Mouse (Mus musculus) liver, adult 2 months (tissue): ENCODE data around the gene Dnaaf3. TPM values are rescaled to one million over a fixed set of nuclear protein-coding genes. Genes with fewer than 3 reads are reported as not detected.

Experiments
- DNase-seq: peaks from one replicate; pipeline ENCODE4 v3.0.0-alpha.2; 2011; ENCODE audit warnings: low read depth, low spot score; ENCODE audit errors: extremely low read depth
- H3K27ac ChIP-seq: fragments of 200-500 bp; replicated peaks from 2 replicates; pipeline ENCODE4 v1.5.1; 2012; ENCODE audit warnings: low read depth, mild to moderate bottlenecking, control low read depth, inconsistent platforms, low read length; ENCODE audit not compliant: insufficient read depth
- H3K27me3 ChIP-seq: fragments of 200-500 bp; 2 replicates; pipeline ENCODE4 v1.6.1; 2012; ENCODE audit warnings: mild to moderate bottlenecking, moderate library complexity, low read length, inconsistent platforms; ENCODE audit not compliant: control insufficient read depth, insufficient read depth
- H3K36me3 ChIP-seq: fragments of 200-500 bp; 2 replicates; pipeline ENCODE4 v1.6.1; 2012; ENCODE audit warnings: low read length, inconsistent platforms; ENCODE audit not compliant: control insufficient read depth, insufficient read depth
- H3K4me1 ChIP-seq: fragments of 200-500 bp; 2 replicates; pipeline ENCODE4 v1.6.1; 2011; ENCODE audit warnings: low read length; ENCODE audit not compliant: control insufficient read depth, insufficient read depth
- H3K4me3 ChIP-seq: fragments of 200-500 bp; 2 replicates; pipeline ENCODE4 v1.5.1; 2011; ENCODE audit warnings: low read depth, mild to moderate bottlenecking, control low read depth, low read length, moderate library complexity; ENCODE audit not compliant: insufficient read depth
- H3K79me2 ChIP-seq: fragments of 200-500 bp; 2 replicates; pipeline ENCODE4 v1.6.1; 2012; ENCODE audit warnings: inconsistent platforms, mild to moderate bottlenecking, low read length, moderate library complexity; ENCODE audit not compliant: control insufficient read depth, insufficient read depth
- H3K9ac ChIP-seq: fragments of 200-500 bp; 2 replicates; pipeline ENCODE4 v1.6.1; 2012; ENCODE audit warnings: low read depth, mild to moderate bottlenecking, control low read depth, inconsistent platforms, low read length
- POLR2A ChIP-seq: fragments of 200-500 bp; IDR thresholded peaks from 2 replicates; pipeline ENCODE4 v1.6.1; 2011; ENCODE audit warnings: low read length, control low read depth; ENCODE audit not compliant: insufficient read depth; ENCODE audit errors: extremely low read depth
- WGBS: fragments of 180-500 bp; shearing (Covaris S2); methylation state at CpG from one replicate; pipeline ENCODE4 v1.1.7; 2018; 5-methylcytosine and 5-hydroxymethylcytosine counted together
- polyA plus RNA-seq: library from polyadenylated mRNA; depleted of rRNA; stranded (reverse); fragments of >200 nt; gene quantifications from 2 replicates; pipeline ENCODE4 v1.2.3, GENCODE M21; 2012; rRNA removed
- total RNA-seq: library from RNA; depleted of rRNA; stranded (reverse); fragments of >200 nt; gene quantifications from 2 replicates; pipeline ENCODE4 v1.2.3, GENCODE M21; 2014; rRNA removed

The Dnaaf3 gene
- total and polyA plus RNA-seq, 2 experiments, result 0.09 to 0.44 TPM

DNA sequence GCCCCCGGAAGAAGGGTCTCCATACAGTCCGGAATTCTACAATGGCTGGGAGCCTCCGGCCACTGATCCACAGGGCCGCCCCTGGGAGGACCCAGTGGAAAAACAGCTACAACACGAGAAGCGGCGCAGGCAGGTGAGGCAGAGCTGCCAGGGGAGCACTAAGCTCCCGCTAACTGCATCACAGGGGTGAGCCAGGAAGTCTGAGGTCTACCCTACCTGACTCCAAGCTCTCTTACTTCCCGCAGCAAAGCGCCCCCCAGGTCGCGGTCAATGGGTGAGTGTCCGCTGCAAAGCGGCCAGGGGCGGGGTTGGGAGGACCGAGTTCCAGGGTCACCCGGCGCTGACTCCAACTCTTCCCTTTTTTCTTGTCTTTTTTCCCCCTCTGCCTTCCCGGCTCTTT lies 58.3 kb downstream of the Dnaaf3 start:
- no peak overlapping the region for H3K9ac ChIP-seq
- no peaks in the 10 kb centered on the region for H3K79me2 ChIP-seq
- 40% methylated on average over 19 of the region's 19 CpGs for WGBS
- DNase-seq, result no peak
- no peak overlapping the region for H3K27ac ChIP-seq
- H3K36me3 ChIP-seq, result no peaks in the 10 kb centered on the region
- no peaks in the 10 kb centered on the region; the same call in 1 of the 2 replicates for H3K27me3 ChIP-seq
- TF ChIP-seq POLR2A, result no peak
- H3K4me3 ChIP-seq, result no peak overlapping the region
- no peaks in the 10 kb centered on the region for H3K4me1 ChIP-seq

Other genes with a start within 250 kb of the Dnaaf3 start
- gene Ncr1, start 194.7 kb downstream of the Dnaaf3 start, total RNA-seq, result 0.27 and 0.46 TPM in 2 replicates
- 0.06 and 0.10 TPM in 2 replicates for gene Ncr1, start 194.7 kb downstream of the Dnaaf3 start, polyA plus RNA-seq
- gene Gp6, start 134.7 kb downstream of the Dnaaf3 start, total RNA-seq, result 0.07 TPM in 1 of 2 replicates, not detected in the other
- gene Gp6, start 134.7 kb downstream of the Dnaaf3 start, polyA plus RNA-seq, result not detected in 2 replicates
- gene Rdh13, start 86.8 kb downstream of the Dnaaf3 start, total RNA-seq, result 5.5 and 6.5 TPM in 2 replicates
- 6.5 and 6.8 TPM in 2 replicates for gene Rdh13, start 86.8 kb downstream of the Dnaaf3 start, polyA plus RNA-seq
- gene Eps8l1, start 71.8 kb downstream of the Dnaaf3 start, total RNA-seq, result 2.9 and 6.5 TPM in 2 replicates
- 0.05 and 1.4 TPM in 2 replicates for gene Eps8l1, start 71.8 kb downstream of the Dnaaf3 start, polyA plus RNA-seq
- 21.2 and 21.8 TPM in 2 replicates for gene Ppp1r12c, start 30.8 kb downstream of the Dnaaf3 start, total RNA-seq
- gene Ppp1r12c, start 30.8 kb downstream of the Dnaaf3 start, polyA plus RNA-seq, result 13.4 and 22.2 TPM in 2 replicates
- gene Tnnt1, start 16.1 kb downstream of the Dnaaf3 start, total RNA-seq, result 1.2 and 2.9 TPM in 2 replicates
- gene Tnnt1, start 16.1 kb downstream of the Dnaaf3 start, polyA plus RNA-seq, result 0.20 and 0.61 TPM in 2 replicates
- 0.54 TPM in 1 of 2 replicates, not detected in the other for gene Tnni3, start 8.2 kb downstream of the Dnaaf3 start, total RNA-seq
- gene Tnni3, start 8.2 kb downstream of the Dnaaf3 start, polyA plus RNA-seq, result 0.76 and 0.82 TPM in 2 replicates
- gene Syt5, start 15.1 kb upstream of the Dnaaf3 start, total RNA-seq, result not detected in 2 replicates
- not detected in 2 replicates for gene Syt5, start 15.1 kb upstream of the Dnaaf3 start, polyA plus RNA-seq
- gene Ptprh, start 71.6 kb upstream of the Dnaaf3 start, total RNA-seq, result 0.18 TPM in 1 of 2 replicates, not detected in the other
- not detected in 2 replicates for gene Ptprh, start 71.6 kb upstream of the Dnaaf3 start, polyA plus RNA-seq
- 39.5 and 55.7 TPM in 2 replicates for gene Tmem86b, start 99.0 kb upstream of the Dnaaf3 start, total RNA-seq
- gene Tmem86b, start 99.0 kb upstream of the Dnaaf3 start, polyA plus RNA-seq, result 404 and 475 TPM in 2 replicates
- gene Ppp6r1, start 126.6 kb upstream of the Dnaaf3 start, total RNA-seq, result 47.6 and 54.2 TPM in 2 replicates
- 77.5 and 79.2 TPM in 2 replicates for gene Ppp6r1, start 126.6 kb upstream of the Dnaaf3 start, polyA plus RNA-seq
- 18.2 and 25.5 TPM in 2 replicates for gene Hspbp1, start 152.6 kb upstream of the Dnaaf3 start, total RNA-seq
- 27.3 and 30.6 TPM in 2 replicates for gene Hspbp1, start 152.6 kb upstream of the Dnaaf3 start, polyA plus RNA-seq
- gene Brsk1, start 158.2 kb upstream of the Dnaaf3 start, total RNA-seq, result 0.07 and 0.09 TPM in 2 replicates
- gene Brsk1, start 158.2 kb upstream of the Dnaaf3 start, polyA plus RNA-seq, result 0.27 and 0.40 TPM in 2 replicates
- 0.07 and 0.28 TPM in 2 replicates for gene Tmem150b, start 192.8 kb upstream of the Dnaaf3 start, total RNA-seq
- 0.19 and 0.44 TPM in 2 replicates for gene Tmem150b, start 192.8 kb upstream of the Dnaaf3 start, polyA plus RNA-seq
- gene Kmt5c, start 207.7 kb upstream of the Dnaaf3 start, total RNA-seq, result 7.8 and 9.5 TPM in 2 replicates
- gene Kmt5c, start 207.7 kb upstream of the Dnaaf3 start, polyA plus RNA-seq, result 23.5 and 35.1 TPM in 2 replicates
- not detected in 2 replicates for gene Cox6b2, start 220.6 kb upstream of the Dnaaf3 start, total RNA-seq
- gene Cox6b2, start 220.6 kb upstream of the Dnaaf3 start, polyA plus RNA-seq, result 0.67 and 1.3 TPM in 2 replicates
- not detected in 2 replicates for gene Fam71e2, start 238.8 kb upstream of the Dnaaf3 start, total RNA-seq
- gene Fam71e2, start 238.8 kb upstream of the Dnaaf3 start, polyA plus RNA-seq, result not detected in 2 replicates